Mouse (Mus musculus) erythroblast, embryonic 14.5 days (primary cell): ENCODE results near the gene Phtf2. TPM values are rescaled to one million over a fixed set of nuclear protein-coding genes. Genes with fewer than 3 reads are reported as not detected.

Experiments used
- H3K27me3 ChIP-seq: 2 replicates; pipeline ENCODE4 v1.6.1; 2012; ENCODE audit warnings: inconsistent platforms; ENCODE audit not compliant: control insufficient read depth
- H3K36me3 ChIP-seq: 2 replicates; pipeline ENCODE4 v1.6.1; 2012; ENCODE audit warnings: mild to moderate bottlenecking, inconsistent platforms; ENCODE audit not compliant: control insufficient read depth
- H3K4me1 ChIP-seq: 2 replicates; pipeline ENCODE4 v1.6.1; 2012; ENCODE audit warnings: inconsistent platforms; ENCODE audit not compliant: control insufficient read depth
- H3K4me3 ChIP-seq: replicated peaks from 2 replicates; pipeline ENCODE3; 2012; ENCODE audit warnings: moderate library complexity, mild to moderate bottlenecking, inconsistent platforms
- H3K9me3 ChIP-seq: 2 replicates; pipeline ENCODE4 v1.6.1; 2012; ENCODE audit warnings: low read length, inconsistent platforms, mixed read lengths; ENCODE audit not compliant: control insufficient read depth
- GATA1 ChIP-seq: IDR thresholded peaks from 2 replicates; pipeline ENCODE4 v1.6.1; 2012; ENCODE audit warnings: low read length, inconsistent platforms, mixed read lengths
- TAL1 ChIP-seq: IDR thresholded peaks from 3 replicates; pipeline ENCODE4 v1.6.1; 2012; ENCODE audit warnings: low read length, inconsistent platforms, mixed read lengths
- polyA plus RNA-seq: library from polyadenylated mRNA; stranded (reverse); fragments of >175 nt; gene quantifications from 2 replicates; pipeline ENCODE4 v1.2.3, GENCODE M21; 2012

The Phtf2 gene
- polyA plus RNA-seq, 1 experiment, result 0.02 TPM

DNA sequence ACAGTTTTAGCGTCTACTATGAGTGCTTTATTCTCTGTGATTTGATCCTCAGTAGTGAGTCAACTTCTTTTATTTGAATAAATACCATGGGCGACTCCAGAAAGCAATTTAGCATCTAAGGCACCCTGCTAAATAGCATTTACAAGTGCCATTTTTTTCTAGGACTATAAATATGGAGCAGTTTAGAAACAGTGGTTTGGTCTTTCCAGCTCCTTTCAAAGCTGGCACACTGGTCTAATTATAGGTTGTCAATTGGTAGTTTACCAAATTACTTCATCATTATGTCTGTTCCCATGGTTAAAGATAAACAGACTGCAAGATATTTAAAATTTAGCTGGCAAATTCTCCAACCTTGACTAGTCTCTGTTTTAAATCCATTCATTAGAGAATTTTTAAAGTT is 38.1 kb downstream of the Phtf2 start:
- TF ChIP-seq GATA1, result no peak
- TF ChIP-seq TAL1, result no peak
- no peak overlapping the region for H3K4me3 ChIP-seq
- no peaks in the 10 kb centered on the region for H3K36me3 ChIP-seq
- H3K4me1 ChIP-seq, result peaks cover 4% of the 10 kb centered on the region
- H3K27me3 ChIP-seq, result no peaks in the 10 kb centered on the region
- no peaks in the 10 kb centered on the region for H3K9me3 ChIP-seq

GRCm38 (mm10) chr5:20843405-20843804 is 38.5 kb downstream of the Phtf2 start:
- Histone ChIP-seq H3K36me3 (no peaks in the 10 kb centered on the region), H3K4me3 (no peak overlapping the region), H3K4me1 (peaks cover 4% of the 10 kb centered on the region)

GRCm38 (mm10) chr5:20837082-20837481 is 44.8 kb downstream of the Phtf2 start:
- no peaks in the 10 kb centered on the region; the same call in 1 of the 2 replicates for H3K4me1 ChIP-seq
- no peaks in the 10 kb centered on the region for H3K27me3 ChIP-seq
- no peak overlapping the region for H3K4me3 ChIP-seq
- peaks cover 7% of the 10 kb centered on the region for H3K36me3 ChIP-seq
- TF ChIP-seq TAL1 (no peak), GATA1 (no peak)
- H3K9me3 ChIP-seq, result no peaks in the 10 kb centered on the region

More at GRCm38 (mm10) chr5:20843405-20843804, 38.5 kb downstream of the Phtf2 start:
- H3K27me3 ChIP-seq, result no peaks in the 10 kb centered on the region
- no peaks in the 10 kb centered on the region for H3K9me3 ChIP-seq
- TF ChIP-seq TAL1 (no peak), GATA1 (no peak)

- TF ChIP-seq GATA1, result no peak
- TF ChIP-seq TAL1, result no peak
- Histone ChIP-seq H3K36me3 (peaks cover 9% of the 10 kb centered on the region), H3K4me3 (no peak overlapping the region), H3K27me3 (no peaks in the 10 kb centered on the region), H3K4me1 (no peaks in the 10 kb centered on the region), H3K9me3 (no peaks in the 10 kb centered on the region)
Measured at GRCm38 (mm10) chr5:20834399-20834798, 47.5 kb downstream of the Phtf2 start.

DNA sequence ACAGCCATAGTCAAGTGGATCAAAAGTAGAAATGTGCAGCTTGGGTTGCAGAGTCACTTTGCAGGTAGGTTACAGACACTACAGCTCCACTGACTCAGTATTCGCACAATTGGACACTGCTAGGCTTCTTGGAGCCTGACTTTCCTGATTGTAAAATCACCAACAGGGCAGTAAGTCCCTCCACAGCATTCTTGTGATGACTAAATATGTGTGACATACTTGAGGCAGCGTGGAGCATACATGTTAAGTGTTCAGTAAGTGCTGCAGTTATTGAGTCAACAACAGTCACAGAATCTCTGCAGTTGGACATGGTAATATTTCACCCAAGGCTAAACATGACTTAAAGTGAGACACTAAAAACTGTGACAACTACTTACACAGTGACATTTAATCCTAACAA is 50.5 kb downstream of the Phtf2 start:
- H3K36me3 ChIP-seq, result peaks cover 5% of the 10 kb centered on the region
- no peak overlapping the region for H3K4me3 ChIP-seq
- H3K27me3 ChIP-seq, result no peaks in the 10 kb centered on the region
- no peaks in the 10 kb centered on the region for H3K9me3 ChIP-seq
- no peaks in the 10 kb centered on the region for H3K4me1 ChIP-seq
- TF ChIP-seq TAL1, result no peak
- no peak for TF ChIP-seq GATA1

GRCm38 (mm10) chr5:20830717-20831116 is 51.2 kb downstream of the Phtf2 start:
- TF ChIP-seq TAL1 (no peak), GATA1 (no peak)
- no peaks in the 10 kb centered on the region for H3K9me3 ChIP-seq
- H3K4me1 ChIP-seq, result no peaks in the 10 kb centered on the region
- H3K36me3 ChIP-seq, result peaks cover 5% of the 10 kb centered on the region
- no peaks in the 10 kb centered on the region for H3K27me3 ChIP-seq
- H3K4me3 ChIP-seq, result no peak overlapping the region

- Histone ChIP-seq H3K4me1 (peaks cover 4% of the 10 kb centered on the region), H3K27me3 (no peaks in the 10 kb centered on the region), H3K36me3 (no peaks in the 10 kb centered on the region), H3K9me3 (no peaks in the 10 kb centered on the region), H3K4me3 (no peak overlapping the region)
- TF ChIP-seq TAL1 (no peak), GATA1 (no peak)
Measured at GRCm38 (mm10) chr5:20821647-20822046, 60.3 kb downstream of the Phtf2 start.

DNA sequence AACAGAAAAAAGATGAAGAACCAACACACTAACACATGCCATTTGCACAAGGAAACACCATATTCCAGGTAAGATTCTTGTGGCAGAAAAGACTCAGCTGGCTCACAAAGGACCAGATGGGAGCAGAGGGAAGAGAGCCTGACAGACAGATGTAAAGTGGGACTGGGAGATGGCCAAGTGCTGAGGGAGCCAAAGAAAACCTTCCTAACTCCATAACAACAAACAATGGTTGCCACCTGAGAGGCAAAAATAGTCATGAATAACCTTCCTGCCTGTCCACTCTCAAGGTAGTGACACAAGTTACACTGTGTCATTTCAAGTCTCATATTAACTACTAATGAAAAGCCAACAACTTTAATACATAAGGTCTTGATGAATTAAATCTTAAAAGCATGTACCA is 60.8 kb downstream of the Phtf2 start:
- H3K9me3 ChIP-seq, result no peaks in the 10 kb centered on the region
- no peaks in the 10 kb centered on the region for H3K27me3 ChIP-seq
- no peak overlapping the region for H3K4me3 ChIP-seq
- H3K36me3 ChIP-seq, result no peaks in the 10 kb centered on the region
- peaks cover 6% of the 10 kb centered on the region for H3K4me1 ChIP-seq
- TF ChIP-seq GATA1 (no peak), TAL1 (no peak)

- no peaks in the 10 kb centered on the region; the same call in 1 of the 2 replicates for H3K36me3 ChIP-seq
- no peaks in the 10 kb centered on the region for H3K27me3 ChIP-seq
- peaks cover 27% of the 10 kb centered on the region for H3K4me1 ChIP-seq
- H3K4me3 ChIP-seq, result no peak overlapping the region
- no peaks in the 10 kb centered on the region for H3K9me3 ChIP-seq
- TF ChIP-seq GATA1 (no peak), TAL1 (no peak)
Measured at GRCm38 (mm10) chr5:20815094-20815493, 66.8 kb downstream of the Phtf2 start.

DNA sequence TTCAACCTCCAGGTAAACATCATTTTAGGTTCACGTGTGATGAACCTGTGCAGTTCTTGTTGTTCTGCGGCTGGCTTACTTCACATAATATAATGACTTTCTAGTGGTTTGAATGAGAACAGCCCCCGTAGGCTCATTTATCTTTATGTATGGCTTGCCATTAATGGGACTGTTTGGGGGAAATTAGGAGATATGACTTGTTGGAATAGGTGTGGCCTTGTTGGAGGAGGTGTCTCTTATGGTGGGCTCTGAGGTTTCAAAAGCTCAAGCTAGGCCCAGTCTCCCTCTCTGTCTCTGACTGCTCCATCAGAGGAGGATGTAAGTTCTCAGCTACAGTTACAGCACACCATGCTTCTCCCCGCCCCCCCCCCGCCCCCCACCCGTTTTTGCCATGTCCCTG is 71.5 kb downstream of the Phtf2 start:
- no peaks in the 10 kb centered on the region for H3K27me3 ChIP-seq
- peaks cover 15% of the 10 kb centered on the region for H3K36me3 ChIP-seq
- TF ChIP-seq TAL1, result no peak
- no peak for TF ChIP-seq GATA1
- H3K9me3 ChIP-seq, result no peaks in the 10 kb centered on the region
- H3K4me1 ChIP-seq, result peaks cover 15% of the 10 kb centered on the region
- H3K4me3 ChIP-seq, result no peak overlapping the region
